Mouse (Mus musculus) midbrain, embryonic 12.5 days (tissue): ENCODE data around the gene Atf7ip. TPM values are rescaled to one million over a fixed set of nuclear protein-coding genes. Genes with fewer than 3 reads are reported as not detected.

Source experiments
- ATAC-seq: fragments of 200-750 bp; cut with Nextera tagmentation; 2 replicates; pipeline ENCODE4 v1.8.0; 2017; ENCODE audit warnings: low read depth, moderate TSS enrichment, moderate library complexity; ENCODE audit not compliant: low FRiP score
- H3K27ac ChIP-seq: fragments of 300-500 bp; sonication (generic); replicated peaks from 2 replicates; pipeline ENCODE4 v1.5.1; 2016; ENCODE audit warnings: mild to moderate bottlenecking
- H3K27me3 ChIP-seq: fragments of 300-500 bp; sonication (generic); 2 replicates; pipeline ENCODE4 v1.6.1; 2016; ENCODE audit warnings: mild to moderate bottlenecking
- H3K36me3 ChIP-seq: fragments of 300-500 bp; sonication (generic); 2 replicates; pipeline ENCODE4 v1.6.1; 2016
- H3K4me1 ChIP-seq: fragments of 300-500 bp; sonication (generic); 2 replicates; pipeline ENCODE4 v1.6.1; 2016
- H3K4me2 ChIP-seq: fragments of 300-500 bp; sonication (generic); replicated peaks from 2 replicates; pipeline ENCODE4 v1.6.1; 2016; ENCODE audit warnings: mild to moderate bottlenecking, moderate library complexity
- H3K4me3 ChIP-seq: fragments of 300-500 bp; sonication (generic); 2 replicates; pipeline ENCODE4 v1.5.1; 2016; ENCODE audit warnings: mild to moderate bottlenecking
- H3K9ac ChIP-seq: fragments of 300-500 bp; sonication (generic); replicated peaks from 2 replicates; pipeline ENCODE4 v1.6.1; 2016; ENCODE audit warnings: mild to moderate bottlenecking, moderate library complexity
- H3K9me3 ChIP-seq: fragments of 300-500 bp; sonication (generic); 2 replicates; pipeline ENCODE4 v1.6.1; 2016; ENCODE audit warnings: mild to moderate bottlenecking
- WGBS: fragments of 180-500 bp; shearing (Covaris S2); methylation state at CpG from one replicate; pipeline ENCODE4 v1.1.7; 2016; 5-methylcytosine and 5-hydroxymethylcytosine counted together
- polyA plus RNA-seq: library from polyadenylated mRNA; unstranded; fragments of >200 nt; fragmentation: Nextera tagmentation; extraction: Ambion mirVana; gene quantifications from 2 replicates; pipeline ENCODE4 v1.2.1, GENCODE M21; 2016

Gene Atf7ip
- polyA plus RNA-seq, 1 experiment from 2014 or later: 61.4 TPM

DNA sequence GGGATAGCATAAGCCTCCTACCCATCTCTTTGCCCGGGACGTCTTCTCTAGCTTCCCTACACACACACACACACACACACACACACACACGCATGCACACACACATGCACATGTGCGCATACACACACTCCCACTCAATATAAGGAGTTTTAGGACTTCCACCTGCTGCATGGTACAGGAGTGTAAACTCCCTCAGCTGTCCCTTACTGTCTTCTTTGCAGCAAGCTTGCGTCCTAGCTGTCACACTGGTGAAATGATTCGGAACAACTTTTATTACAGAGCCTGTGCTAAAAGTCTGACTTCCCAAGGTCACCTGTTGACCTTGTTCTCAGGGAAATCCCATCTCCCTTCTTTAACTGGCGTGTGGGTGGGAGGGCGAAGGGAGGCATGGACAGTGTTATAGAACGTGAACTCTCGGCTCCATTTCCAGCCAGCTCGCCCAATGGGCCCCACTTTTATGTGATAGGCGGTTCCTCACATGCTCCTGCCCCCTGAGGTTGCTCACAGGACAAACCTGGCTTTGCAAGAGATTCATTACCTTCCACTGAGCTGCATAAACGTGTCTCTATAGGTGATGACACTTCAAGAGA, 126.1 kb downstream of the Atf7ip start:
- Histone ChIP-seq H3K36me3 (no peaks in the 10 kb centered on the region), H3K4me1 (no peaks in the 10 kb centered on the region), H3K27ac (no peak overlapping the region), H3K4me3 (no peak overlapping the region), H3K27me3 (peaks cover 15% of the 10 kb centered on the region), H3K4me2 (no peak overlapping the region), H3K9me3 (no peaks in the 10 kb centered on the region), H3K9ac (no peak overlapping the region)
- 86% methylated on average over 13 of the region's 13 CpGs for WGBS
- no peak for ATAC-seq

- peaks cover 10% of the 10 kb centered on the region for H3K27me3 ChIP-seq
- H3K9me3 ChIP-seq: no peaks in the 10 kb centered on the region
- H3K4me1 ChIP-seq: no peaks in the 10 kb centered on the region
- H3K36me3 ChIP-seq: no peaks in the 10 kb centered on the region
- 94% methylated on average over 3 of the region's 3 CpGs for WGBS
- no peak overlapping the region for H3K27ac ChIP-seq
- ATAC-seq: no peak
- no peak overlapping the region for H3K9ac ChIP-seq
- H3K4me3 ChIP-seq: no peak overlapping the region
- H3K4me2 ChIP-seq: no peak overlapping the region
Observed at GRCm38 (mm10) chr6:136633154-136633553, 127.2 kb downstream of the Atf7ip start.

GRCm38 (mm10) chr6:136633719-136634118, 127.8 kb downstream of the Atf7ip start:
- Histone ChIP-seq H3K27me3 (peaks cover 10% of the 10 kb centered on the region), H3K36me3 (no peaks in the 10 kb centered on the region), H3K4me2 (no peak overlapping the region), H3K9ac (no peak overlapping the region), H3K27ac (no peak overlapping the region), H3K4me1 (no peaks in the 10 kb centered on the region), H3K4me3 (no peak overlapping the region), H3K9me3 (no peaks in the 10 kb centered on the region)
- 81% methylated on average over 6 of the region's 6 CpGs for WGBS
- ATAC-seq: no peak

GRCm38 (mm10) chr6:136634982-136635381, 129.0 kb downstream of the Atf7ip start:
- no peak for ATAC-seq
- 64% methylated on average over 3 of the region's 3 CpGs for WGBS
- Histone ChIP-seq H3K4me1 (no peaks in the 10 kb centered on the region), H3K4me2 (no peak overlapping the region), H3K9ac (no peak overlapping the region), H3K9me3 (no peaks in the 10 kb centered on the region), H3K4me3 (no peak overlapping the region), H3K27me3 (peaks cover 10% of the 10 kb centered on the region), H3K36me3 (no peaks in the 10 kb centered on the region), H3K27ac (no peak overlapping the region)

DNA sequence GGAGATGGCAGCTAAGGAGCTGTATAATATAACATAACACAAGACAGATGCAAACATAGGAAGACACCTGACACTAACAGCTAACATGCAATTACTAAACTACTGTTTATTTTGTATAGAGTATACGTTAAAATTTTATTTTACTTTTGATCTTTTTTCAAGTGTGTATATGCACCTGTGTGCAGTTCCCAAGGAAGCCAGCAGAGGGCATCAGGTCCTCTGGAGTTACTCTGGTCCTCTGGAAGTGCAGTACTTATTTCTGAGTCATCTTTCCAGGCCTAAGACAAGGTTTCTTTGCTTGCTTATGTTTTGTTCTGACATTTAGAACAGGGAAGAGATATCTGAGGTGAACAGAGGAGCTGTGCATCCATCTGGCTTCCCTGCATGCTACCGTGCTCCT, 138.2 kb downstream of the Atf7ip start:
- ATAC-seq: no peak
- Histone ChIP-seq H3K4me2 (no peak overlapping the region), H3K9ac (no peak overlapping the region), H3K4me3 (no peak overlapping the region), H3K27me3 (no peaks in the 10 kb centered on the region), H3K36me3 (no peaks in the 10 kb centered on the region), H3K27ac (no peak overlapping the region), H3K4me1 (no peaks in the 10 kb centered on the region), H3K9me3 (0 out of 2 replicates have a peak, but pooled peaks cover 6% of the 10 kb centered on the region)
- WGBS: 94% methylated on average over 2 of the region's 2 CpGs

DNA sequence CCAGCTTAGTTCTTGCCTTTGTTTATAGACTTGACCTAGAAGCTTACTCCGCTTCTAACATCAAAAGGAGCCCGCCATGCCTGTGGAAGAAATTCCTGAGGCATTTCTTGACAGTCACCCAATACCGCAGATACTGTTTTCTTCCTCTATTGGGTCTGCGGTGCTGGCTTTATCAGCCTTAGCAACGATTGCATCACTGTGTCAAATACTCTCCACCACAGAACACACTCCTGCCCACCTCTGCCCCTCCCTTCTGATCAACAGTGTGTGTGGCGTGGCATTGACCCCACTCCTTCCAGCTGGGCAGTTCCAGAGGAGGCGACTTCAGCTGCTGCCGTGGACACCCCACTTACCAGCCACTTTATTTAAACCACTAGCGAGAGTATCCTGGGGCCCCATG, 139.8 kb downstream of the Atf7ip start:
- 71% methylated on average over 9 of the region's 9 CpGs for WGBS
- Histone ChIP-seq H3K4me3 (no peak overlapping the region), H3K27me3 (no peaks in the 10 kb centered on the region), H3K4me2 (no peak overlapping the region), H3K4me1 (no peaks in the 10 kb centered on the region), H3K27ac (no peak overlapping the region), H3K9me3 (0 out of 2 replicates have a peak, but pooled peaks cover 6% of the 10 kb centered on the region), H3K9ac (no peak overlapping the region), H3K36me3 (no peaks in the 10 kb centered on the region)
- no peak for ATAC-seq

- WGBS: 45% methylated on average over 6 of the region's 6 CpGs
- Histone ChIP-seq H3K9ac (no peak overlapping the region), H3K27me3 (no peaks in the 10 kb centered on the region), H3K36me3 (no peaks in the 10 kb centered on the region), H3K27ac (no peak overlapping the region), H3K9me3 (0 out of 2 replicates have a peak, but pooled peaks cover 6% of the 10 kb centered on the region), H3K4me3 (no peak overlapping the region), H3K4me1 (no peaks in the 10 kb centered on the region), H3K4me2 (no peak overlapping the region)
- no peak for ATAC-seq
Observed at GRCm38 (mm10) chr6:136646207-136646606, 140.2 kb downstream of the Atf7ip start.

GRCm38 (mm10) chr6:136647455-136647861, 141.5 kb downstream of the Atf7ip start:
- 76% methylated on average over 10 of the region's 10 CpGs for WGBS

GRCm38 (mm10) chr6:136650664-136651063, 144.7 kb downstream of the Atf7ip start:
- Histone ChIP-seq H3K4me3 (no peak overlapping the region), H3K4me1 (no peaks in the 10 kb centered on the region), H3K9me3 (no peaks in the 10 kb centered on the region), H3K36me3 (no peaks in the 10 kb centered on the region), H3K4me2 (no peak overlapping the region), H3K27me3 (no peaks in the 10 kb centered on the region), H3K27ac (no peak overlapping the region), H3K9ac (no peak overlapping the region)
- 94% methylated on average over 8 of the region's 8 CpGs for WGBS
- no peak for ATAC-seq

More at GRCm38 (mm10) chr6:136647455-136647861, 141.5 kb downstream of the Atf7ip start:
- no peak overlapping the region for H3K4me2 ChIP-seq
- no peak overlapping the region for H3K27ac ChIP-seq
- H3K4me3 ChIP-seq: no peak overlapping the region
- H3K27me3 ChIP-seq: no peaks in the 10 kb centered on the region
- no peaks in the 10 kb centered on the region for H3K4me1 ChIP-seq
- no peak for ATAC-seq
- H3K9me3 ChIP-seq: 0 out of 2 replicates have a peak, but pooled peaks cover 6% of the 10 kb centered on the region
- no peak overlapping the region for H3K9ac ChIP-seq
- no peaks in the 10 kb centered on the region for H3K36me3 ChIP-seq

GRCm38 (mm10) chr6:136653331-136653730, 147.4 kb downstream of the Atf7ip start:
- WGBS: 77% methylated on average over 5 of the region's 5 CpGs

GRCm38 (mm10) chr6:136654470-136654869, 148.5 kb downstream of the Atf7ip start:
- no peak for ATAC-seq
- WGBS: 90% methylated on average over 20 of the region's 20 CpGs
- Histone ChIP-seq H3K4me2 (no peak overlapping the region), H3K4me1 (no peaks in the 10 kb centered on the region), H3K4me3 (no peak overlapping the region), H3K27ac (no peak overlapping the region), H3K9ac (no peak overlapping the region), H3K9me3 (no peaks in the 10 kb centered on the region), H3K27me3 (no peaks in the 10 kb centered on the region), H3K36me3 (no peaks in the 10 kb centered on the region)

More at GRCm38 (mm10) chr6:136653331-136653730, 147.4 kb downstream of the Atf7ip start:
- Histone ChIP-seq H3K27me3 (no peaks in the 10 kb centered on the region), H3K27ac (no peak overlapping the region), H3K36me3 (no peaks in the 10 kb centered on the region), H3K4me2 (no peak overlapping the region), H3K4me3 (no peak overlapping the region), H3K4me1 (no peaks in the 10 kb centered on the region), H3K9me3 (no peaks in the 10 kb centered on the region), H3K9ac (no peak overlapping the region)
- no peak for ATAC-seq

DNA sequence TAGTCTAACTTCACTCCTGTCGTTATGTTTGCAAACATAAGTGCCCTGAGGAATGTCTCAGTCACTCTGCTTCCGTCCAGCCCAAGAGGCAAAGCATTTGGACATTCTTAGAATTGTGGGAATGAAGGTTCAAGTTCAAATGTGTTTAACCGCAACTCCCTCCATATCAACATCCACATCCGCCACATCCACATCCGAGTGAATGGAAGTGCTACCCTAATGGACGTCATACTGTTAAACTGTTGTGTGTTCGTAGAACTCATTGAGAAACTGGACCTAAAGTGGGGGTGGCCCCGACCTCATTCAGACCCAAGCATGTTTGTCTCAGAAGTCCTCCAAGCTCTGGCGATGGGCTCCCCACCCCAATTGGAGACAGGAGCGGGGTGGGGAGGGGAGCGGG, 149.8 kb downstream of the Atf7ip start:
- Histone ChIP-seq H3K27me3 (peaks cover 11% of the 10 kb centered on the region), H3K36me3 (no peaks in the 10 kb centered on the region), H3K9me3 (no peaks in the 10 kb centered on the region), H3K9ac (no peak overlapping the region), H3K4me1 (no peaks in the 10 kb centered on the region), H3K4me3 (no peak overlapping the region), H3K4me2 (no peak overlapping the region), H3K27ac (no peak overlapping the region)
- ATAC-seq: no peak
- WGBS: 76% methylated on average over 11 of the region's 11 CpGs

- no peak for ATAC-seq
- Histone ChIP-seq H3K4me3 (no peak overlapping the region), H3K4me2 (no peak overlapping the region), H3K27me3 (peaks cover 32% of the 10 kb centered on the region), H3K27ac (no peak overlapping the region), H3K4me1 (peaks cover 7% of the 10 kb centered on the region; the same call in 1 of the 2 replicates), H3K9me3 (no peaks in the 10 kb centered on the region), H3K36me3 (no peaks in the 10 kb centered on the region), H3K9ac (no peak overlapping the region)
- 85% methylated on average over 4 of the region's 4 CpGs for WGBS
Observed at GRCm38 (mm10) chr6:136658303-136658702, 152.3 kb downstream of the Atf7ip start.
